Mouse (Mus musculus): ENCODE data around the gene Olfr1002.
"Not testable (repeated sequence)": the region's sequence is repeated elsewhere in the genome, so short reads cannot be mapped to it uniquely, and the experiment has no call there.

Olfr1002 gene

GRCm38 (mm10) chr2:85650604-85651003 is at the start of gene Olfr1002:
Gene Olfr1002, minus strand, starts transcription at chr2:85650704.
- DNase-seq (ENCODE audit: extremely low read depth, insufficient read length, low spot score), result no peak

DNA sequence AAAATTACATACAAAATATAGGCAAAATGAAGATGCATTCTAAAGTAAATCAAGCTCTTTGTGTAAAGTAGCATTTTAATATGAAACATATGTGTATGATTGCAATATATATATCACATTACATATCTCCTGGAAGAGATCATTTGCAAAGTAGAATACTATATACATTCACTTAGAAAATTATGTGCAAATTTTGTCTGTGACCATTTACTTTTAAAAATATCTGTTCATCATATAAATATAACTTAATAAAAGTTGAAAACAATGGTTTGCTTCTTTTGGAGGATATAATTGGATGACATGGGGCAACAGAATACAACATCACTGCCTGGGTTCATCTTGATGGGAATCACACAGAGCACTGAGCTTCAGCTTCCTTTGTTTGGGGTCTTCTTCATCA is 38.6 kb upstream of the Olfr1002 start, which contains the start of gene Olfr1008:
Gene Olfr1008, plus strand, starts transcription at position 301 of the 400 bp plus-strand sequence.
- DNase-seq (ENCODE audit: extremely low read depth, insufficient read length, low spot score), result no peak

DNA sequence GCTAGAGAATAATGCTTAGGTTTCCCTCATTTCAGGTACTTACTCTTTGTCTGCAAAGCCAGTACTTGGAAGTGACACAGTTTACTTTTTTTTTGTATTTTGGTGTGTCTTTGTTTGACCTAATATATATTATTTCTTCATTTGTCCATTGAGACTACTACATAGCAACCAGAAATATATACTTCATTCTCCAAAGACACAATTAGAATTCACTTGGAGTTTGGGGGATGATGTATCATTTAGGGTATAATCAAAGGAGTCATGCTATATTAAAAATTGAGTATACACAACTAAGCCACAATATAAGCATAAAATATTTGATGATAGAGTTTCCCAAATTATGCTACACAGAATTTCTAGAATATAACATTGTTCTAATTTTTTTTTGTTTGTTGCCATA is 28.2 kb upstream of the Olfr1002 start, which contains the start of gene Olfr1006:
Gene Olfr1006, minus strand, starts transcription at position 101 of the 400 bp plus-strand sequence.
- DNase-seq (ENCODE audit: extremely low read depth, insufficient read length, low spot score), result no peak

- not testable (repeated sequence) for DNase-seq (ENCODE audit: extremely low read depth, insufficient read length, low spot score)
Observed at GRCm38 (mm10) chr2:85664355-85664754, 13.9 kb upstream of the Olfr1002 start, which contains the start of gene Olfr154. Gene Olfr154, minus strand, starts transcription at chr2:85664455.

- DNase-seq (ENCODE audit: extremely low read depth, insufficient read length, low spot score), result no peak
Observed at GRCm38 (mm10) chr2:85611803-85612202, 38.7 kb downstream of the Olfr1002 start, which contains the start of gene Olfr1000. Gene Olfr1000, minus strand, starts transcription at chr2:85611903.

All from 3134 (cell line).